Mouse (Mus musculus) bone marrow macrophage, adult 2 months (primary cell): ENCODE measurements around the gene 4930579G24Rik.

Experiments
- CTCF ChIP-seq: IDR thresholded peaks from 2 replicates; pipeline ENCODE4 v1.5.1; 2012; ENCODE audit warnings: low read depth, mild to moderate bottlenecking, low read length, moderate library complexity
- POLR2A ChIP-seq: IDR thresholded peaks from 2 replicates; pipeline ENCODE4 v1.6.1; 2012; ENCODE audit warnings: mild to moderate bottlenecking, low read depth, low read length, borderline replicate concordance

- TF ChIP-seq POLR2A (no peak), CTCF (no peak)
Measured at GRCm38 (mm10) chr3:79674641-79675040, 45.8 kb downstream of the 4930579G24Rik start.
